ENCODE assay signal across 8 mouse cellular contexts in the genomic region with DNA sequence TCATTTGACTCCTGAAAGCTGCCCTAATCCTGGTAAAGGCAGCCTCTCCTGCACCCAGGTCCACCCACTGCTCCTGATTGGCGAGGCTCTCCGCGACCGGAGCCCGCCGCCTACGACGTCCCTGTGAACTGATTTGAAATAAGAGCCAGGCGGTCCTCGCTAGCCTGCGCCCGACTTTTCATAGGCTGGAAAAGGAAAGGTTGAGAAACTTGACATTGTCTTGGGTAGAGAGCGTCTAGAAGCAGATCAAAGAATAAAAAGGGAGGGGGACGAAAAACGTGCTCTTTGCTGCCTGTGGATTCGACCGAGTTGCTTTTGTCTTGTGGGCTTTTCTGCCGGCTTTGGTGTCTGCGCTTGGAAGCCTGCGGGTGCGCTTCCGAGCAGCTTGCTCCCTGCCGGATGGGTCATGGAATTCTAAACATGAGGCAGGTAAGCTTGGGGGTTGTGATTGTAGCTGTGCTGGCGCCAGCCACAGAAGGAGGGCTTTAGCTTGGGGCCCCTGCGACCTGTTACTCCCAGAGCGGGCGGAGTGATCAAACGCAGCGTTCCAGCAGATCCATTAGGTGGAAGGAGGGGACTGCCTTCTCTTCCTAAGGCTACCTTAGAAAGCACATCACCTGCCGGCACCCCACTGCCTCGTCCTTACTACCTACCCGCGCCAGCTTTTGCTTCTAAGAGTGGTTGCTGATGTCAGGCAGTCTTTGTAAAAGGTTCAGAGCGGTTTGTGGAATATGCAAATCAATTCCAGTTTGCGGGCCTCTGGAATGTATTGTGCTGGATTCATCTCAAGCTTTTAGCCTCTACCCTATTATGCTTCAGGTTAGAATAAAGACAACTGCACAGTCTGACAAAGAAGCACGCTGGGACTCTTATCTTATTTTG.
DNase-seq lines count a peak whose midpoint lies in the region; ATAC-seq and TF ChIP-seq lines count a peak whose summit lies in the region.

No protein-coding gene starts in this region.

- no peak for TF ChIP-seq CTCF in C2C12 (IDR thresholded peaks at IDR 0.05; ENCODE audit: control insufficient read depth, insufficient read depth, insufficient read length)
- TF ChIP-seq CTCF in embryonic fibroblast, embryonic 13.5 days (IDR thresholded peaks at IDR 0.05; ENCODE audit: borderline replicate concordance, insufficient read depth, low read length) = no peak
- peak; percentile 45 for TF ChIP-seq CTCF in stomach, postnatal 0 days (IDR thresholded peaks at IDR 0.05; ENCODE audit: low read depth)

- no peaks in the 10 kb centered on the region for H3K27me3 ChIP-seq in C2C12 (ENCODE audit: control insufficient read depth, insufficient read depth, insufficient read length)
- peaks cover 5% of the 10 kb centered on the region; the same call in 1 of the 2 replicates for H3K27me3 ChIP-seq in heart, embryonic 12.5 days (replicated peaks)
- peaks cover 49% of the 10 kb centered on the region for H3K27me3 ChIP-seq in kidney, embryonic 15.5 days
- peaks cover 3% of the 10 kb centered on the region; the same call in 1 of the 2 replicates for H3K27me3 ChIP-seq in midbrain, embryonic 16.5 days (ENCODE audit: control insufficient read depth, insufficient read depth, low read depth, low read length)
- H3K27me3 ChIP-seq in stomach, postnatal 0 days (ENCODE audit: control insufficient read depth, insufficient read depth, low read length) = no peaks in the 10 kb centered on the region

- TF ChIP-seq POLR2A in embryonic fibroblast, embryonic 13.5 days (IDR thresholded peaks at IDR 0.05; ENCODE audit: low read depth, low read length) = peak; percentile 56

- peak overlapping the region; percentile 70 for H3K9ac ChIP-seq in heart, embryonic 12.5 days
- H3K9ac ChIP-seq in kidney, embryonic 15.5 days = peak overlapping the region; percentile 55
- H3K9ac ChIP-seq in midbrain, embryonic 16.5 days (ENCODE audit: low read depth, low read length) = peak overlapping the region; percentile 65
- H3K9ac ChIP-seq in stomach, postnatal 0 days (ENCODE audit: low read length) = peak overlapping the region; percentile 62

- no peaks in the 10 kb centered on the region for H3K9me3 ChIP-seq in heart, embryonic 12.5 days (replicated peaks)
- no peaks in the 10 kb centered on the region for H3K9me3 ChIP-seq in kidney, embryonic 15.5 days (replicated peaks)
- no peaks in the 10 kb centered on the region for H3K9me3 ChIP-seq in midbrain, embryonic 16.5 days (replicated peaks; ENCODE audit: control insufficient read depth, low read length, poor library complexity, severe bottlenecking)
- no peaks in the 10 kb centered on the region for H3K9me3 ChIP-seq in stomach, postnatal 0 days (ENCODE audit: control insufficient read depth, low read length)

- WGBS in heart, embryonic 12.5 days = 13% methylated on average over 36 of the region's 36 CpGs
- WGBS in kidney, embryonic 15.5 days = 12% methylated on average over 36 of the region's 36 CpGs
- 10% methylated on average over 36 of the region's 36 CpGs for WGBS in midbrain, embryonic 16.5 days
- 9% methylated on average over 36 of the region's 36 CpGs for WGBS in stomach, postnatal 0 days

- peak overlapping the region; percentile 81 for H3ac ChIP-seq in C2C12 (ENCODE audit: control insufficient read depth, insufficient read length, low read depth)

- peak overlapping the region; percentile 60 for H3K4me3 ChIP-seq in C2C12 (ENCODE audit: insufficient read depth, poor library complexity, severe bottlenecking)
- H3K4me3 ChIP-seq in embryonic fibroblast, embryonic 13.5 days (ENCODE audit: insufficient read depth, low read length) = peak overlapping the region; percentile 97
- H3K4me3 ChIP-seq in heart, embryonic 12.5 days = peak overlapping the region; percentile 63
- H3K4me3 ChIP-seq in kidney, embryonic 15.5 days (replicated peaks) = peak overlapping the region; percentile 56
- peak overlapping the region; percentile 55 for H3K4me3 ChIP-seq in midbrain, embryonic 16.5 days (ENCODE audit: low read depth, low read length)
- H3K4me3 ChIP-seq in stomach, postnatal 0 days (ENCODE audit: low read depth, low read length) = peak overlapping the region; percentile 49

- peak overlapping the region; percentile 96 for H3K27ac ChIP-seq in embryonic fibroblast, embryonic 13.5 days (ENCODE audit: insufficient read depth, low read length)
- peak overlapping the region; percentile 71 for H3K27ac ChIP-seq in heart, embryonic 12.5 days (ENCODE audit: poor library complexity, severe bottlenecking)
- peak overlapping the region; percentile 88 for H3K27ac ChIP-seq in kidney, embryonic 15.5 days
- peak overlapping the region; percentile 71 for H3K27ac ChIP-seq in midbrain, embryonic 16.5 days (ENCODE audit: low read length)
- peak overlapping the region; percentile 78 for H3K27ac ChIP-seq in stomach, postnatal 0 days (replicated peaks)

- peaks cover 22% of the 10 kb centered on the region for H3K79me2 ChIP-seq in C2C12 (ENCODE audit: control insufficient read depth, insufficient read depth)

- peak; percentile 19 to 75 for DNase-seq in adrenal gland, postnatal 4 days (ENCODE audit: low spot score in 2 of 2)
- peak; percentile 58 for DNase-seq in liver
- DNase-seq in stomach, postnatal 0 days (ENCODE audit: low spot score) = peak; percentile 78

- H3K4me2 ChIP-seq in heart, embryonic 12.5 days = peak overlapping the region; percentile 73
- H3K4me2 ChIP-seq in kidney, embryonic 15.5 days = peak overlapping the region; percentile 66
- peak overlapping the region; percentile 73 for H3K4me2 ChIP-seq in midbrain, embryonic 16.5 days (ENCODE audit: low read length)
- peak overlapping the region; percentile 66 for H3K4me2 ChIP-seq in stomach, postnatal 0 days (replicated peaks; ENCODE audit: low read depth)

- no peaks in the 10 kb centered on the region for H3K36me3 ChIP-seq in C2C12 (ENCODE audit: control insufficient read depth, insufficient read depth)
- H3K36me3 ChIP-seq in heart, embryonic 12.5 days = no peaks in the 10 kb centered on the region
- no peaks in the 10 kb centered on the region for H3K36me3 ChIP-seq in kidney, embryonic 15.5 days
- no peaks in the 10 kb centered on the region for H3K36me3 ChIP-seq in midbrain, embryonic 16.5 days (ENCODE audit: control insufficient read depth, insufficient read depth, low read length)
- H3K36me3 ChIP-seq in stomach, postnatal 0 days (ENCODE audit: control insufficient read depth, insufficient read depth, low read length) = no peaks in the 10 kb centered on the region

- no peak for TF ChIP-seq EP300 in stomach, postnatal 0 days (optimal IDR thresholded peaks at IDR 0.05)

- H3K79me3 ChIP-seq in C2C12 (ENCODE audit: low read depth) = peaks cover 7% of the 10 kb centered on the region

- peak; percentile 73; the same call in 1 of the 2 replicates for ATAC-seq in heart, embryonic 12.5 days (ENCODE audit: insufficient number of reproducible peaks, low FRiP score)
- ATAC-seq in kidney, embryonic 15.5 days (replicated peaks; ENCODE audit: low FRiP score) = peak; percentile 96
- ATAC-seq in midbrain, embryonic 16.5 days = peak; percentile 94
- peak; percentile 95 for ATAC-seq in stomach, postnatal 0 days (ENCODE audit: low FRiP score, low TSS enrichment)

- no peaks in the 10 kb centered on the region; the same call in 1 of the 2 replicates for H3K4me1 ChIP-seq in embryonic fibroblast, embryonic 13.5 days (ENCODE audit: control insufficient read depth, insufficient read depth, low read length)
- peaks cover 5% of the 10 kb centered on the region; the same call in 1 of the 2 replicates for H3K4me1 ChIP-seq in heart, embryonic 12.5 days (replicated peaks)
- H3K4me1 ChIP-seq in kidney, embryonic 15.5 days = 0 out of 2 replicates have a peak, but pooled peaks cover 4% of the 10 kb centered on the region
- peaks cover 3% of the 10 kb centered on the region; the same call in 1 of the 2 replicates for H3K4me1 ChIP-seq in midbrain, embryonic 16.5 days (ENCODE audit: control insufficient read depth, insufficient read depth, low read length)
- no peaks in the 10 kb centered on the region for H3K4me1 ChIP-seq in stomach, postnatal 0 days (replicated peaks; ENCODE audit: control insufficient read depth, insufficient read depth)

TF ChIP-seq in C2C12, 6 proteins besides CTCF, POLR2A, EP300 and RAD21:
- no peak for TF ChIP-seq MYOG (IDR thresholded peaks at IDR 0.05; ENCODE audit: control insufficient read depth, extremely low read depth, insufficient read length)
- no peak for TF ChIP-seq MAX (IDR thresholded peaks at IDR 0.05)
- TF ChIP-seq USF1 (IDR thresholded peaks at IDR 0.05; ENCODE audit: low read depth) = no peak
- TF ChIP-seq FOSL1 (IDR thresholded peaks at IDR 0.05; ENCODE audit: insufficient read depth, low read length, poor library complexity, severe bottlenecking) = no peak
- no peak for TF ChIP-seq CEBPB (IDR thresholded peaks at IDR 0.05; ENCODE audit: low read depth)
- no peak for TF ChIP-seq MYOD1 (IDR thresholded peaks at IDR 0.05; ENCODE audit: control insufficient read depth, insufficient read length, low read depth)

Comparison
In these comparisons a context has a peak if more than half of its experiments do, and no peak if none do; other contexts are left out.
1. Peak in every context shown above with its lines: DNase-seq, ATAC-seq, H3K4me3 ChIP-seq and H3K27ac ChIP-seq.